Mouse (Mus musculus) MEL (cell line): ENCODE data around the gene Ankrd40. TPM values are rescaled to one million over a fixed set of nuclear protein-coding genes. Genes with fewer than 3 reads are reported as not detected.

Experiments
- DNase-seq: peaks from one replicate; pipeline ENCODE4 v3.0.0; 2011; ENCODE audit warnings: low read depth, low spot score
- H3K27ac ChIP-seq: 2 replicates; pipeline ENCODE4 v1.5.1; 2012; ENCODE audit warnings: low read depth, mild to moderate bottlenecking, control low read depth, low read length, moderate library complexity; ENCODE audit not compliant: control insufficient read depth
- H3K27me3 ChIP-seq, 2 experiments: fragments of 150-350 bp in 1 of 2; sonication (generic) in 1 of 2; 2 replicates each; pipeline ENCODE4 v1.6.1; 2012; ENCODE audit warnings: low read length in 2 of 2, mild to moderate bottlenecking in 2 of 2, improper control_type of control experiment in 1 of 2, moderate library complexity in 1 of 2; ENCODE audit not compliant: insufficient read depth in 2 of 2, control insufficient read depth in 1 of 2
- H3K36me3 ChIP-seq, 2 experiments: 2 replicates each; pipeline ENCODE4 v1.6.1; 2012 to 2014; ENCODE audit warnings: low read length in 2 of 2, improper control_type of control experiment in 1 of 2, inconsistent platforms in 1 of 2, mild to moderate bottlenecking in 1 of 2; ENCODE audit not compliant: insufficient read depth in 2 of 2, control insufficient read depth in 1 of 2
- H3K4me1 ChIP-seq, 2 experiments: fragments of 150-350 bp in 1 of 2; sonication (generic) in 1 of 2; 2 replicates each; pipeline ENCODE4 v1.6.1; 2012; ENCODE audit warnings: low read length in 2 of 2, improper control_type of control experiment in 1 of 2, mild to moderate bottlenecking in 1 of 2; ENCODE audit not compliant: insufficient read depth in 2 of 2, control insufficient read depth in 1 of 2
- H3K4me3 ChIP-seq, 2 experiments: fragments of 150-350 bp in 1 of 2; sonication (generic) in 1 of 2; 2 replicates each; pipeline ENCODE4 v1.5.1; 2012; ENCODE audit warnings: low read depth in 2 of 2, low read length in 2 of 2, mild to moderate bottlenecking in 2 of 2, moderate library complexity in 2 of 2, control low read depth in 1 of 2, improper control_type of control experiment in 1 of 2; ENCODE audit not compliant: control insufficient read depth in 1 of 2, insufficient read depth in 1 of 2
- H3K79me2 ChIP-seq: 2 replicates; pipeline ENCODE4 v1.6.1; 2012; ENCODE audit warnings: mild to moderate bottlenecking, low read length, moderate library complexity; ENCODE audit not compliant: control insufficient read depth, poor library complexity, insufficient read depth
- H3K9ac ChIP-seq: 2 replicates; pipeline ENCODE4 v1.6.1; 2012; ENCODE audit warnings: low read depth, mild to moderate bottlenecking, control low read depth, low read length, moderate library complexity; ENCODE audit not compliant: control insufficient read depth, poor library complexity, severe bottlenecking
- H3K9me3 ChIP-seq: fragments of 150-350 bp; sonication (generic); replicated peaks from 2 replicates; pipeline ENCODE4 v1.6.1; 2012; ENCODE audit warnings: mild to moderate bottlenecking, low read length, improper control_type of control experiment, moderate library complexity; ENCODE audit not compliant: insufficient read depth
- BHLHE40 ChIP-seq: IDR thresholded peaks from 2 replicates; pipeline ENCODE4 v1.6.1; 2012; ENCODE audit warnings: low read depth, mild to moderate bottlenecking, inconsistent platforms, low read length, improper control_type of control experiment, borderline replicate concordance
- CHD1 ChIP-seq: IDR thresholded peaks from 2 replicates; pipeline ENCODE4 v1.6.1; 2012; ENCODE audit warnings: low read depth, mild to moderate bottlenecking, inconsistent platforms, low read length, improper control_type of control experiment
- CHD2 ChIP-seq: IDR thresholded peaks from 2 replicates; pipeline ENCODE4 v1.6.1; 2011; ENCODE audit warnings: low read length, improper control_type of control experiment
- E2F4 ChIP-seq: IDR thresholded peaks from 2 replicates; pipeline ENCODE4 v1.6.1; 2011; ENCODE audit warnings: low read depth, low read length, improper control_type of control experiment, borderline replicate concordance
- ELF1 ChIP-seq: IDR thresholded peaks from 2 replicates; pipeline ENCODE4 v1.6.1; 2014; ENCODE audit warnings: low read depth, mild to moderate bottlenecking, inconsistent platforms, low read length, improper control_type of control experiment, moderate library complexity
- ETS1 ChIP-seq: IDR thresholded peaks from 2 replicates; pipeline ENCODE4 v1.6.1; 2012; ENCODE audit warnings: low read depth, mild to moderate bottlenecking, inconsistent platforms, low read length, improper control_type of control experiment, moderate library complexity
- GATA1 ChIP-seq: IDR thresholded peaks from 2 replicates; pipeline ENCODE4 v1.6.1; 2011; ENCODE audit warnings: low read depth, low read length, improper control_type of control experiment
- JUND ChIP-seq: IDR thresholded peaks from 2 replicates; pipeline ENCODE4 v1.6.1; 2011; ENCODE audit warnings: low read depth, mild to moderate bottlenecking, improper control_type of control experiment, low read length
- MAFK ChIP-seq: IDR thresholded peaks from 2 replicates; pipeline ENCODE4 v1.6.1; 2011; ENCODE audit warnings: low read depth, mild to moderate bottlenecking, low read length, improper control_type of control experiment, borderline replicate concordance
- MAX ChIP-seq: IDR thresholded peaks from 2 replicates; pipeline ENCODE4 v1.6.1; 2011; ENCODE audit warnings: low read length, improper control_type of control experiment
- MAZ ChIP-seq: IDR thresholded peaks from 2 replicates; pipeline ENCODE4 v1.6.1; 2012; ENCODE audit warnings: low read depth, mild to moderate bottlenecking, inconsistent platforms, low read length, improper control_type of control experiment
- MEF2A ChIP-seq: IDR thresholded peaks from 2 replicates; pipeline ENCODE4 v1.6.1; 2014; ENCODE audit warnings: low read depth, mild to moderate bottlenecking, inconsistent platforms, low read length, improper control_type of control experiment; ENCODE audit not compliant: poor library complexity, insufficient replicate concordance, severe bottlenecking; ENCODE audit errors: extremely low read depth
- MXI1 ChIP-seq: IDR thresholded peaks from 2 replicates; pipeline ENCODE4 v1.6.1; 2011; ENCODE audit warnings: mild to moderate bottlenecking, low read depth, low read length, improper control_type of control experiment
- MYB ChIP-seq: IDR thresholded peaks from 2 replicates; pipeline ENCODE4 v1.6.1; 2011; ENCODE audit warnings: mild to moderate bottlenecking, low read depth, low read length, improper control_type of control experiment
- NRF1 ChIP-seq: IDR thresholded peaks from 2 replicates; pipeline ENCODE4 v1.6.1; 2014; ENCODE audit warnings: low read depth, mild to moderate bottlenecking, inconsistent platforms, low read length, improper control_type of control experiment, moderate library complexity; ENCODE audit not compliant: poor library complexity, insufficient read depth, severe bottlenecking
- POLR2A ChIP-seq, 2 experiments: IDR thresholded peaks; 2 replicates each; pipeline ENCODE4 v1.6.1; 2011 to 2012; ENCODE audit warnings: low read length in 2 of 2, mild to moderate bottlenecking in 2 of 2, control low read depth in 1 of 2, improper control_type of control experiment in 1 of 2, low read depth in 1 of 2, moderate library complexity in 1 of 2; ENCODE audit not compliant: control insufficient read depth in 1 of 2, insufficient read depth in 1 of 2, poor library complexity in 1 of 2
- POLR2AphosphoS5 ChIP-seq: IDR thresholded peaks from 2 replicates; pipeline ENCODE4 v1.6.1; 2012; ENCODE audit warnings: low read depth, borderline replicate concordance, mild to moderate bottlenecking, inconsistent platforms, low read length, moderate library complexity, mixed read lengths
- RAD21 ChIP-seq: IDR thresholded peaks from 2 replicates; pipeline ENCODE4 v1.6.1; 2011; ENCODE audit warnings: mild to moderate bottlenecking, low read depth, low read length, improper control_type of control experiment
- RCOR1 ChIP-seq: IDR thresholded peaks from 2 replicates; pipeline ENCODE4 v1.6.1; 2012; ENCODE audit warnings: low read depth, mild to moderate bottlenecking, inconsistent platforms, low read length, improper control_type of control experiment
- SIN3A ChIP-seq: IDR thresholded peaks from 2 replicates; pipeline ENCODE4 v1.6.1; 2012; ENCODE audit warnings: low read length, improper control_type of control experiment, inconsistent platforms
- SMC3 ChIP-seq: IDR thresholded peaks from 2 replicates; pipeline ENCODE4 v1.6.1; 2011; ENCODE audit warnings: low read depth, low read length, improper control_type of control experiment
- TBP ChIP-seq: IDR thresholded peaks from 2 replicates; pipeline ENCODE4 v1.8.0; 2011; ENCODE audit warnings: low read depth, low read length, improper control_type of control experiment
- TCF12 ChIP-seq: IDR thresholded peaks from 2 replicates; pipeline ENCODE4 v1.6.1; 2014; ENCODE audit warnings: low read depth, mild to moderate bottlenecking, inconsistent platforms, low read length, improper control_type of control experiment, moderate library complexity
- UBTF ChIP-seq: IDR thresholded peaks from 2 replicates; pipeline ENCODE4 v1.6.1; 2012; ENCODE audit warnings: low read depth, mild to moderate bottlenecking, inconsistent platforms, low read length, improper control_type of control experiment, moderate library complexity, borderline replicate concordance; ENCODE audit not compliant: insufficient read depth
- USF2 ChIP-seq, 2 experiments: IDR thresholded peaks; 2 replicates each; pipeline ENCODE4 v1.6.1; 2011 to 2012; ENCODE audit warnings: improper control_type of control experiment in 2 of 2, low read length in 2 of 2, borderline replicate concordance in 1 of 2, inconsistent platforms in 1 of 2, low read depth in 1 of 2, mild to moderate bottlenecking in 1 of 2; ENCODE audit not compliant: insufficient read depth in 1 of 2
- ZC3H11A ChIP-seq: IDR thresholded peaks from 2 replicates; pipeline ENCODE4 v1.6.1; 2012; ENCODE audit warnings: low read depth, mild to moderate bottlenecking, inconsistent platforms, low read length, improper control_type of control experiment
- ZKSCAN1 ChIP-seq: IDR thresholded peaks from 2 replicates; pipeline ENCODE4 v1.6.1; 2012; ENCODE audit warnings: low read depth, mild to moderate bottlenecking, inconsistent platforms, low read length, improper control_type of control experiment, moderate library complexity
- ZMIZ1 ChIP-seq: IDR thresholded peaks from 2 replicates; pipeline ENCODE4 v1.6.1; 2012; ENCODE audit warnings: low read depth, mild to moderate bottlenecking, inconsistent platforms, low read length, improper control_type of control experiment, moderate library complexity
- ZNF384 ChIP-seq: IDR thresholded peaks from 2 replicates; pipeline ENCODE4 v1.6.1; 2012; ENCODE audit warnings: low read depth, mild to moderate bottlenecking, inconsistent platforms, low read length, improper control_type of control experiment
- polyA plus RNA-seq, 2 experiments: library from polyadenylated mRNA; stranded (reverse) in 1 of 2; unstranded in 1 of 2; fragments of >175 nt in 1 of 2; fragments of >200 nt in 1 of 2; gene quantifications; 2 replicates each; pipeline versions ENCODE4 v1.2.1 to v1.2.4; 2012; ENCODE audit warnings: low replicate concordance in 2 of 2, low read depth in 1 of 2; ENCODE audit not compliant: insufficient read length in 2 of 2, insufficient read depth in 1 of 2, missing spikeins in 1 of 2
- total RNA-seq: library from RNA; depleted of rRNA; stranded (reverse); fragments of 300-350 nt; gene quantifications from 2 replicates; pipeline ENCODE4 v1.2.3, GENCODE M21; 2012

The Ankrd40 gene
- total and polyA plus RNA-seq, 3 experiments = 37.1 to 60.0 TPM; not detected in 1

DNA sequence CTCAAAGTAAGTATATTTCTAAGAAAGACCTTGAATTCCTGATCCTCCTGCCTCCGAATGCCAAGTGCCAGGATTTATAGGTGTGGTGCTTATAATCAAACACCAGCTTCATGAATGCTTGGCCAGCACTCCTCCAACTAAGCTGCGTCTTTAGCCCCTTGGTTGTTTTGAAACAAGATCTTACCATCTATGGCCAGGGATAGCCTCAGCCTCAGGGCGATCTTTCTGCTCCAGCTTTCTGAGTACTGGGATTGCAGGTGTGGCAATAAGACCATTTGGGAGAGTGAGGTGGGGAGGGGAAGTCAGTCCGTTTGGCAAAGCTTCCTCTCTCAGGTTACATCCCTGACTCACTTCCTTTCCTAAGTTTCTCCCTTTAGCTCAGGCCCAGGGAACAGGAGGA is 60.0 kb downstream of the Ankrd40 start:
- H3K9me3 ChIP-seq = no peaks in the 10 kb centered on the region
- peaks cover 0 to 15% of the 10 kb centered on the region in 2 experiments; a peak in 2 of 4 replicates for H3K4me1 ChIP-seq
- TF ChIP-seq SIN3A (no peak), MAZ (no peak), ZKSCAN1 (no peak), GATA1 (no peak), MAFK (no peak), ELF1 (no peak), RCOR1 (no peak), USF2 (IDR thresholded peaks at IDR 0.05; ENCODE audit: borderline replicate concordance in 1 of 2, insufficient read depth in 1 of 2, low read depth in 1 of 2, low read length in 2 of 2) (no peak), CHD2 (no peak), CHD1 (no peak), ETS1 (no peak), TBP (no peak), MXI1 (no peak), ZC3H11A (no peak), BHLHE40 (no peak), UBTF (no peak), RAD21 (no peak), MAX (no peak), MEF2A (no peak)
- H3K9ac ChIP-seq = no peak overlapping the region
- peaks cover 0 to 4% of the 10 kb centered on the region in 2 experiments; a peak in 1 of 4 replicates for H3K36me3 ChIP-seq
- no peak for DNase-seq
- H3K27me3 ChIP-seq = peaks cover 12% of the 10 kb centered on the region in 2 experiments
- H3K79me2 ChIP-seq = no peaks in the 10 kb centered on the region
- no peak overlapping the region for H3K27ac ChIP-seq
- no peak overlapping the region for H3K4me3 ChIP-seq

DNA sequence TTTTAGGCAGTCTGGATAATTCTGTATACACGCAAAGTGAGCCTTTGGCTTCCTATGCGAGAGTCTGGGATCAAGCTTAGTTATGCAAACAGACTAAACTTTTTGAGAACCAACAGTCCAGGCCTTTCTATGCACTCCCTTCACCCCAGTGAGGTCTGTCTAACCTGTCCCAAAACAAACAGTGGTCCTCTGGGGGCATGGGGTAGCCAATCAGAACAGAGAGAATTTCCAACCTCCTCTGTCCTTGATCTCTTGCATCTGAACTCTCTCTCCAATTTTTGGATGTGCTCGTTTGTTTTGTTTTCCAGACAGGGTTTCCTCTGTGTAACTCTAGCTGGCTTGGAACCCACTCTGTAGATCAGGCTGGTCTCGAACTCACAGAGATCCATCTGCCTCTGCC is 61.2 kb downstream of the Ankrd40 start:
- DNase-seq = no peak
- Histone ChIP-seq H3K4me1 (peaks cover 0 to 15% of the 10 kb centered on the region in 2 experiments; a peak in 2 of 4 replicates), H3K9me3 (no peaks in the 10 kb centered on the region), H3K36me3 (peaks cover 0 to 4% of the 10 kb centered on the region in 2 experiments; a peak in 1 of 4 replicates), H3K27me3 (peaks cover 14 to 21% of the 10 kb centered on the region in 2 experiments), H3K4me3 (no peak overlapping the region), H3K9ac (no peak overlapping the region), H3K27ac (no peak overlapping the region), H3K79me2 (no peaks in the 10 kb centered on the region)
- TF ChIP-seq ZMIZ1 (no peak), E2F4 (no peak), ZNF384 (no peak), POLR2A (IDR thresholded peaks at IDR 0.05; ENCODE audit: control insufficient read depth in 1 of 2, insufficient read depth in 1 of 2, low read depth in 1 of 2, low read length in 2 of 2, poor library complexity in 1 of 2) (no peak), CHD2 (no peak), POLR2AphosphoS5 (no peak), JUND (no peak), NRF1 (no peak), SMC3 (no peak), MAZ (no peak), ZKSCAN1 (no peak), TCF12 (no peak), MYB (no peak), SIN3A (no peak)
